Mouse (Mus musculus) brain, embryonic 14.5 days (tissue): ENCODE data around the gene Cd300e.

ENCODE experiments used
- CTCF ChIP-seq: fragments of 200-500 bp; IDR thresholded peaks from 2 replicates; pipeline ENCODE4 v1.5.1; 2012; ENCODE audit warnings: inconsistent platforms, mild to moderate bottlenecking, moderate library complexity, borderline replicate concordance; ENCODE audit not compliant: insufficient read depth, insufficient read length; ENCODE audit errors: extremely low read depth
- POLR2A ChIP-seq: fragments of 200-500 bp; IDR thresholded peaks from 2 replicates; pipeline ENCODE4 v1.6.1; 2012; ENCODE audit warnings: mild to moderate bottlenecking, inconsistent platforms, borderline replicate concordance; ENCODE audit not compliant: poor library complexity, insufficient read depth, insufficient read length, severe bottlenecking; ENCODE audit errors: extremely low read depth

DNA sequence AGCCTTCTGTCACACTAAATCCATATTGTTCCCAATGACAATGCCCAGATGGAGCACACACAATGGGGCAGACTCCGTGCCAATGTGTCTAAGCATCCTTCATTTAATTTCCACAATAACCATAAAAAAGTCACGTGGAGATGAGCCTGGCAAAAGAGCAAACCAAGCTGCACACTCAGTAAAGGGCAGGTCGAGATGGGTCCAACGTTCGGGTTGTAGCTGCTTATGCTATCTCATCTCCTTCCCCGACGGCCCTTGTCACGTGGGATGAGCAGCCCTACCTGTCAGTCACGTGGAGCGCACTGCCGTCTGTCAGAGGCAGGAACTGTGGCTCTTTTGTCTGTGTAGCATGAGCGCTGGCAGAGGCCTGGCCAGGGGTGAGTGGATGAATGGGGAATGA, 22.6 kb upstream of the Cd300e start:
- TF ChIP-seq CTCF (no peak), POLR2A (no peak)
